ENCODE assay signal across 12 mouse cellular contexts in the genomic region with DNA sequence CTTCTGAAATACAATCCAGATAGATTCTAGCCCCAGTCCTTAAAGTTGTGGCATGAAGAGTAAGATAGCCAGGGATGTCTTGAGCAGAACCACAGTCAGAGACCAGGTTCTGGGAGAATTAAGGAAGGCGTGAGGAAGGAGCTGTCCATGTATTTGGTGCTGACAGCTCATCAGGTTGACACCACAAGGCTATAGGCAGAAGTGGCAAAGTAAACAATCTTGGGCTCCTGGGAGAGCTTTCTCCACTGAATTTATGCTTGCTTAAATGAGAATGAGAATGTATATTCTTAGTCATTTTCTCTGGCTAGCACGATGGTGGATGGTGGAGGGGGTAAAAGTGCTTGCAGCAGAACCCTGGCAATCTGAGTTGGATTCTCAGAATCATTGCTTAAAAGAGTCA. TPM values are rescaled to one million over a fixed set of nuclear protein-coding genes. Genes with fewer than 3 reads are reported as not detected.
DNase-seq lines count a peak whose midpoint lies in the region; TF ChIP-seq lines count a peak whose summit lies in the region.
"Had no signal": no experiment of that assay in that cellular context is flagged by ENCODE, and none has a peak within 500 bp of the region (broad histone marks: within the 10 kb centered on the region; RNA-seq: fewer than 3 reads in every experiment).

No protein-coding gene starts in this region.

- intact Hi-C loops in left cerebral cortex, adult 2 months (cut with DNase I): no loop called here
- intact Hi-C loops in left cerebral cortex, postnatal 10 days (cut with DNase I): no loop called here

- H3K9ac ChIP-seq in MEL (ENCODE audit: control insufficient read depth, low read depth, low read length, poor library complexity, severe bottlenecking): no peak overlapping the region

- peaks cover 19 to 24% of the 10 kb centered on the region in 2 experiments for H3K27me3 ChIP-seq in MEL (ENCODE audit: control insufficient read depth in 1 of 2, insufficient read depth in 2 of 2, low read length in 2 of 2)
- no peaks in the 10 kb centered on the region for H3K27me3 ChIP-seq in limb, embryonic 10.5 days (ENCODE audit: low read depth, poor library complexity, severe bottlenecking)

- H3K4me3 ChIP-seq in left cerebral cortex, adult 2 months: no peak overlapping the region
- no peak overlapping the region for H3K4me3 ChIP-seq in MEL (ENCODE audit: control insufficient read depth in 1 of 2, insufficient read depth in 1 of 2, low read depth in 2 of 2, low read length in 2 of 2)
- H3K4me3 ChIP-seq in limb, embryonic 10.5 days: no peak overlapping the region
- H3K4me3 ChIP-seq: layer of hippocampus, adult 2 months; midbrain, embryonic 10.5 days had no signal

- peak overlapping the region; percentile 56; the same call in 1 of the 2 replicates for H3K27ac ChIP-seq in left cerebral cortex, adult 2 months
- H3K27ac ChIP-seq in MEL (ENCODE audit: control insufficient read depth, low read depth, low read length): no peak overlapping the region
- H3K27ac ChIP-seq in limb, embryonic 10.5 days: no peak overlapping the region
- H3K27ac ChIP-seq: layer of hippocampus, adult 2 months; midbrain, embryonic 10.5 days had no signal

- no peak for TF ChIP-seq EP300 in MEL (IDR thresholded peaks at IDR 0.05; ENCODE audit: low read depth in 1 of 2, low read length in 2 of 2)

- TF ChIP-seq POLR2A in MEL (IDR thresholded peaks at IDR 0.05; ENCODE audit: control insufficient read depth in 1 of 2, insufficient read depth in 1 of 2, low read depth in 1 of 2, low read length in 2 of 2, poor library complexity in 1 of 2): no peak

- no peak for TF ChIP-seq RAD21 in MEL (IDR thresholded peaks at IDR 0.05; ENCODE audit: low read depth, low read length)

- no peak for DNase-seq in left cerebral cortex, adult 2 months (ENCODE audit: extremely low spot score in 1 of 2, low spot score in 2 of 2)
- DNase-seq in left cerebral cortex, postnatal 10 days (ENCODE audit: extremely low spot score in 1 of 2, low spot score in 2 of 2): no peak
- DNase-seq in MEL (ENCODE audit: low read depth, low spot score): peak; percentile 86
- DNase-seq in c-Kit-positive CD71-positive TER-119-negative erythroid progenitor cells, embryonic 14.5 days (ENCODE audit: low read depth): peak; percentile 24
- DNase-seq in limb, embryonic 10.5 days (ENCODE audit: low spot score): peak; percentile 40
- no peak for DNase-seq in heart, adult 8-10 months (ENCODE audit: low spot score)
- DNase-seq in adrenal gland, adult (ENCODE audit: inconsistent age in 2 of 2, low spot score in 1 of 2): no peak
- DNase-seq in heart, adult 9 months (ENCODE audit: low spot score in 2 of 2): no peak
- DNase-seq: cerebellum, adult 9-10 months; kidney, adult 11 months had no signal

- no peaks in the 10 kb centered on the region for H3K9me3 ChIP-seq in MEL (replicated peaks; ENCODE audit: insufficient read depth, low read length)
- no peaks in the 10 kb centered on the region for H3K9me3 ChIP-seq in limb, embryonic 10.5 days (replicated peaks)
- H3K9me3 ChIP-seq: midbrain, embryonic 10.5 days had no signal

- H3K4me1 ChIP-seq in MEL (ENCODE audit: control insufficient read depth in 1 of 2, insufficient read depth in 2 of 2, low read length in 2 of 2): peaks cover 5 to 21% of the 10 kb centered on the region in 2 experiments; a peak in 3 of 4 replicates
- H3K4me1 ChIP-seq in limb, embryonic 10.5 days: no peaks in the 10 kb centered on the region
- H3K4me1 ChIP-seq: midbrain, embryonic 10.5 days had no signal

- WGBS in limb, embryonic 10.5 days: 31% methylated on average over 2 of the region's 2 CpGs

- peaks cover 0 to 23% of the 10 kb centered on the region in 2 experiments; a peak in 2 of 4 replicates for H3K36me3 ChIP-seq in MEL (ENCODE audit: control insufficient read depth in 1 of 2, insufficient read depth in 2 of 2, low read length in 2 of 2)
- H3K36me3 ChIP-seq in limb, embryonic 10.5 days: no peaks in the 10 kb centered on the region
- H3K36me3 ChIP-seq: midbrain, embryonic 10.5 days had no signal

- TF ChIP-seq CTCF in left cerebral cortex, adult 2 months (IDR thresholded peaks at IDR 0.05): no peak
- no peak for TF ChIP-seq CTCF in MEL (IDR thresholded peaks at IDR 0.05 in 2 of 3, conservative IDR thresholded peaks at IDR 0.05 in 1 of 3; ENCODE audit: control insufficient read depth in 1 of 3, insufficient read depth in 1 of 3, low read depth in 2 of 3, low read length in 3 of 3, poor library complexity in 1 of 3, severe bottlenecking in 1 of 3)

- no peaks in the 10 kb centered on the region for H3K79me2 ChIP-seq in MEL (ENCODE audit: control insufficient read depth, insufficient read depth, low read length, poor library complexity)

TF ChIP-seq in MEL, 35 proteins besides CTCF, POLR2A, EP300 and RAD21:
- TF ChIP-seq MAFK (IDR thresholded peaks at IDR 0.05; ENCODE audit: borderline replicate concordance, low read depth, low read length): no peak
- no peak for TF ChIP-seq USF2 (IDR thresholded peaks at IDR 0.05; ENCODE audit: borderline replicate concordance in 1 of 2, insufficient read depth in 1 of 2, low read depth in 1 of 2, low read length in 2 of 2)
- TF ChIP-seq ZKSCAN1 (IDR thresholded peaks at IDR 0.05; ENCODE audit: low read depth, low read length): no peak
- TF ChIP-seq SIN3A (IDR thresholded peaks at IDR 0.05; ENCODE audit: low read length): peak; percentile 96
- peak; percentile 97 for TF ChIP-seq MXI1 (IDR thresholded peaks at IDR 0.05; ENCODE audit: low read depth, low read length)
- peak; percentile 60; the same call in 1 of the 2 replicates for TF ChIP-seq MAX (IDR thresholded peaks at IDR 0.05; ENCODE audit: low read length)
- TF ChIP-seq KAT2A (conservative IDR thresholded peaks at IDR 0.05; ENCODE audit: low read depth, low read length): no peak
- TF ChIP-seq POLR2AphosphoS5 (IDR thresholded peaks at IDR 0.05; ENCODE audit: borderline replicate concordance, low read depth, low read length): no peak
- no peak for TF ChIP-seq MEF2A (IDR thresholded peaks at IDR 0.05; ENCODE audit: extremely low read depth, insufficient replicate concordance, low read depth, low read length, poor library complexity, severe bottlenecking)
- TF ChIP-seq ZC3H11A (IDR thresholded peaks at IDR 0.05; ENCODE audit: low read depth, low read length): no peak

RNA-seq across cellular contexts. Expression of a gene that starts 20.6 kb away (rescaled TPM):
- 10 to 100 TPM; 16.1 to 20.1 TPM for total RNA-seq in left cerebral cortex, adult 2 months (2021)
- total RNA-seq in left cerebral cortex, postnatal 10 days (2021): 10 to 100 TPM; 18.2 to 19.0 TPM
- total RNA-seq in MEL (2012; rRNA removed): 74.1 and 77.5 TPM in 2 replicates
- 10 to 100 TPM in 1 of 2 experiments, not detected in 1; 80.5 TPM for polyA plus RNA-seq in MEL (2012; ENCODE audit: insufficient read depth in 1 of 2, insufficient read length in 2 of 2, low read depth in 1 of 2, low replicate concordance in 2 of 2, missing spikeins in 1 of 2)
- 36.4 and 37.2 TPM in 2 replicates for polyA plus RNA-seq in limb, embryonic 10.5 days (2016; fragmentation: Nextera tagmentation; extraction: Ambion mirVana)
- total RNA-seq in heart, adult 8-10 months (2022): 10 to 100 TPM; 18.2 to 20.6 (median 18.8) TPM

RNA-seq across cellular contexts. Expression of a gene that starts 33.7 kb away (rescaled TPM):
- total RNA-seq in left cerebral cortex, adult 2 months (2021): 100 to 1,000 TPM; 115 to 118 TPM
- total RNA-seq in left cerebral cortex, postnatal 10 days (2021): 10 to 100 TPM; 59.1 to 59.4 TPM
- total RNA-seq in MEL (2012; rRNA removed): 17.9 and 20.0 TPM in 2 replicates
- 10 to 100 TPM in 1 of 2 experiments, not detected in 1; 16.9 TPM for polyA plus RNA-seq in MEL (2012; ENCODE audit: insufficient read depth in 1 of 2, insufficient read length in 2 of 2, low read depth in 1 of 2, low replicate concordance in 2 of 2, missing spikeins in 1 of 2)
- polyA plus RNA-seq in limb, embryonic 10.5 days (2016; fragmentation: Nextera tagmentation; extraction: Ambion mirVana): 11.4 and 11.7 TPM in 2 replicates
- total RNA-seq in heart, adult 8-10 months (2022): 10 to 100 TPM; 11.7 to 15.2 (median 12.4) TPM

Comparison
In these comparisons a context has a peak if more than half of its experiments do, and no peak if none do; other contexts are left out.
1. DNase-seq: peak in MEL (single experiment), c-Kit-positive CD71-positive TER-119-negative erythroid progenitor cells, embryonic 14.5 days (single experiment) and limb, embryonic 10.5 days (single experiment); none in left cerebral cortex, adult 2 months (0 of 2), left cerebral cortex, postnatal 10 days (0 of 2), heart, adult 8-10 months (single experiment), adrenal gland, adult (0 of 2) and heart, adult 9 months (0 of 2).